Mouse (Mus musculus) heart, postnatal 0 days (tissue): ENCODE results near the gene Grip2.

Experiments
- CTCF ChIP-seq: IDR thresholded peaks from 2 replicates; pipeline ENCODE4 v1.5.1; 2016; ENCODE audit warnings: antibody characterized with exemption, control low read depth, low read depth
- EP300 ChIP-seq: IDR thresholded peaks from 2 replicates; pipeline ENCODE4 v1.6.1; 2016; ENCODE audit warnings: antibody characterized with exemption, low read depth

- TF ChIP-seq CTCF (no peak), EP300 (no peak)
Measured at GRCm38 (mm10) chr6:91858339-91858738, 31.3 kb upstream of the Grip2 start.
